Mouse (Mus musculus): ENCODE results near the gene Gca.

Gene Gca

GRCm38 (mm10) chr2:62664135-62664670 lies at the start of gene Gca:
Gene Gca (plus strand): TSS chr2:62664285.
- DNase-seq, result peak; percentile 98

DNA sequence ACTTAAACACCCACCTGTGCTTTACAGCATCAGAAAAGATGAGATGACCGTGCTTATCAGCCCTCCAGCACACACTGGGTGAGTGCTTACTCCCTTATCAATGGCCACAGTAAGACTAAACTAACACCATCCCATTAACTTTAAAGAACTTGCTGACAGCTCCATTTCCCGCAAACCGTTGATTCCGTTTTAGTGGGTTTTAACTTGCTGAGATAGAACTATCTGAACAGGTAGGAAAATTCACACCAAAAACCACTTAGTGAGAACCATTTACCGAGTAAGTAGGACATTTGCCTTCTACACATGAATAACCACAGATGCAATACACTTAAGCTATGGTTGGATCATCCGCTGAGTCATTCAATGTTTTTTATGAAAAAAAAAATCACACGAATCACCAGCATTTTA lies 45.1 kb upstream of the Gca start:
- DNase-seq, result no peak

- DNase-seq, result no peak
Measured at GRCm38 (mm10) chr2:62619679-62620078, 44.4 kb upstream of the Gca start.

DNA sequence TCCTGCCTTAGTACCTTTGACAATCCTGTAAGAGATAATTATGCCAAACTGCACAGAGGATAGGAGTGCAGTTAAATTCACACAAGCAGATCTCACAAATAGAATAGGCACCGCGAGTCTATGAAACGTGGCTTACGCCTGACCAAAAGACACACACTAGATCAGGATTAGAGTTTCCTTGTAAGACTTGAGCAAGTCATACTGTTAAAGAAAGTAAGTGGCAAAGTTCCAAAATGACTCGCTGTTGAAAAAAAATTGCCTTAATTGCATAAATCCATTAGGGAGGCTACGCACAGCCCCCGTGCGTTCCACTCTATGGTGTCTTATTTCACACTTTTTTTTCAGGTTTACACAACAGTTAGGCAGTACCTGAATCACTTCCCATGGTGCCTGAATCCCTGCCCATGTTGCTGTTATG lies 41.1 kb upstream of the Gca start:
- DNase-seq, result no peak

DNA sequence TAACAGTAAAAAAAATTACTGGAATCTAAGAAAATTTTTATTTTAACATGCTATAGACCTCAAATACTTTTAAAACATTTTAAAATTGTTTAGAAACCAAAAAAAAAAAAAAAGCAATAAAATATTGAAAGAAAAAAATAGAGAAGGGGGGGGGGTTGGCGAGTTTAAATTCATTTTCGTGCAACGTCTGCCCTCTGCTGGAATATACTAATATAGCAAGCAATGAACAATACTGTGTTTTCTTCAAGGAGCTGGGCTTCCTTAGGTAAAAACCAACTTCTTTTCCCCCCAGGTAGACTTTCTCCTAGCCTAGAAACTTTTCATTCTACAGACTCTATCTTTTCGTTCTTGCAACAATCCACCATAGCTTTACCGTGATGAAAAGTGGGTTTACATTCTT lies 36.4 kb upstream of the Gca start:
- DNase-seq, result no peak

GRCm38 (mm10) chr2:62628356-62628755 lies 35.7 kb upstream of the Gca start:
- no peak for DNase-seq

- no peak for DNase-seq
Measured at GRCm38 (mm10) chr2:62630446-62630845, 33.6 kb upstream of the Gca start.

DNA sequence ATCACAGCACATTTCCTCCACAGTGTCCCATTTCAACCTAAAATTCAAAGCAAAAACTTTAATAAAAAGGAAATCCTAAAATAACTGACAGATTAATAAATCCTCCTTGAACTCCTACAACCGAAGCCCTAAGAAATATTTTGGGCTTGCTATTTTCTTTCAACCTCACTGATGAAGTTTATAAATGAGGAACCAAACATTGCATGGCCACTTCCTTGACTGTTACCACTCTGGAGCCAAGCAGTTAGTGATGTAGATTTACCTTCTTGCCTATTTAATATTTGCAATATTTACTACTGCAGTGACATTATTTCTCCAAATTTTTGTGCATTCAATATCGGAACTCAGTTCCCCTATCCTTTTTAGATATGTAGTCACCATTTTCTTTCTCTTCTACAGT lies 24.2 kb upstream of the Gca start:
- DNase-seq, result no peak

GRCm38 (mm10) chr2:62643405-62644305 lies 20.4 kb upstream of the Gca start:
- DNase-seq, result peak; percentile 92

- no peak for DNase-seq
Measured at GRCm38 (mm10) chr2:62644891-62645290, 19.2 kb upstream of the Gca start.

DNA sequence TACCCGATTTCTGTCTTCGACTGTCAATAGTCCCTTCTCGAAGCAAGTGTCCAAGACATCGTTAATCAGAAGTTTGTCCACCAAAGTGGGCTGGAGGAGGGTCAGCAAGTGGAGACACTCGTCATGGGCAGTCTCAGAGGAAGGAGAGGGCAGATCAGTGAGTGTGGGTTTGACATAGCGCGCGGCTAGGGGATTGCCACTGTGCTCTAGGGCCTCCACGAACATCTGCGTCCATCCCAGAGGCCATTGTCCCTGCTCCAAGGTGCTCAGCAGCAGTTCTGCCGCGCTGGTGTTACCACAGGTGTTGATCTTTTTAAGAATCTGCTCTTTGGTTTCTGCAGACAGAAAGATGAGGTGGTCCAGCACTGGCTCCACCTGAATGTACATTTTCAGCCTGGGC lies 18.6 kb upstream of the Gca start:
- DNase-seq, result peak; percentile 95

- DNase-seq, result peak; percentile 97
Measured at GRCm38 (mm10) chr2:62646014-62646645, 18.0 kb upstream of the Gca start, which contains the start of gene Ifih1. Gene Ifih1 (minus strand): TSS chr2:62646255.

GRCm38 (mm10) chr2:62646671-62647289 lies 17.3 kb upstream of the Gca start:
- peak; percentile 52 for DNase-seq

DNA sequence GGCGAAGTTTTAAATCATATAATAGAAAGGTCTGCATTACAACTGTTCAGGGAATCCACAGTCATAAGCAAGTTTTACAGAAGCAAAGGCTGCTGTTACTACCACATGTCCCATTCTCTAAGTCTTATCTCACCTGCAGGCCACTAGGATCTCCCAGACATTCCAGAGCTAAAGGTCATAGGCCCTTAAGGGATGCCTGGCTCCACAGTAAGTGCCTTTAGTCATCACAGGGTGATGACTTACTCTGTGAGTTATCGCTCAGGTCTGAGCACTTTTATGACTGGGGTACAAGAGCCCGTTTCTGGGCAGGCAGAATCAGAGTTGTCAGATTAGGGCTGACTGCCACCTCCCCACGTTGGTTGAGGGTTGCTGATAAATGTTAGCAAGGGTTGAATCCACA lies 12.2 kb upstream of the Gca start:
- no peak for DNase-seq

GRCm38 (mm10) chr2:62652466-62652865 lies 11.6 kb upstream of the Gca start:
- DNase-seq, result no peak

GRCm38 (mm10) chr2:62654519-62655338 lies 9.4 kb upstream of the Gca start:
- DNase-seq, result no peak

- DNase-seq, result no peak
Measured at GRCm38 (mm10) chr2:62656072-62656471, 8.0 kb upstream of the Gca start.

DNA sequence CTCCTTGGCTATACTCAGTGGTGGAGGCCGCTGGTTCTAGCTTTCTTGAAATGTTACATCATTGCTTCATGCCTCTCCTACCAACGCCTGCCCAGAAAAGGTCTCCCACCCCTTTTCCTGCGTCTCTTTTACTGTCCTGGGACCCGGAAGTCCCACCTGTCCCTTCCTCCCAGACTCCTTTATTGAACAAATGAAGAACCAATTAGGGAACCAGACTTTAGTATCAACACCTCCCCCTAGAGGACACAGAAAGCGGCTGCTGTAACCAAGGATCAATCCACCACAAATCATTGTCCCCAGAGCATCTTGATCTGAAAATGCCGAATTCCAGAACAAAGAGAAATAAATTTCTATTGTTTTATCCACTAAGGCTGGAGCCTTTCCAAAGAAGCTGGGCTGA lies 3.5 kb upstream of the Gca start:
- DNase-seq, result no peak

GRCm38 (mm10) chr2:62662560-62662959 lies 1.5 kb upstream of the Gca start:
- DNase-seq, result no peak

GRCm38 (mm10) chr2:62664839-62665238 lies 754 bp downstream of the Gca start:
- no peak for DNase-seq

DNA sequence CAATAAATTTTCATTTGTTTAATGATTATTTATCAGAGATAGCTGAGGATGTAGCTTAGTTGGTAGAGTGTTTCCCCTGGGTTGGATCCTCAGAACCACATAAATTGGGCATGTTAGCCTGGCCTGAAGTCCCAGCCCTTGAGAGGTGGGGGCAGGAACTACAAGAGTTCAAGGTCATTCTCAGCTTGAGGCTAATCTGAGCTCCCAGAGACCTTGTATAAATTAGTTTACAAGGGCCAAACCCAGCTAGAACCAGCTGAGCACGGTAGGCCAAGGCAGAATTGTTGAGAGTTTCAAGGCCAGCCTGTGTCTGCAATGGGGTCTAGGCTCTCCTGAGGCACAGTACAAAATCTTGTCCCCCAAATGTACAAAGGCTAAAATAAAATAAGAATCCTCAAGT lies 1.5 kb downstream of the Gca start:
- no peak for DNase-seq

- no peak for DNase-seq
Measured at GRCm38 (mm10) chr2:62669848-62670247, 5.8 kb downstream of the Gca start.

- DNase-seq, result no peak
Measured at GRCm38 (mm10) chr2:62670301-62670700, 6.2 kb downstream of the Gca start.
